Mouse (Mus musculus) small intestine, adult 2 months (tissue): ENCODE data around the gene Btnl2.

ENCODE experiments used
- CTCF ChIP-seq: fragments of 200-500 bp; IDR thresholded peaks from 2 replicates; pipeline ENCODE4 v1.5.1; 2012; ENCODE audit warnings: low read depth, mild to moderate bottlenecking, control low read depth, inconsistent platforms, low read length, moderate library complexity, mixed read lengths; ENCODE audit not compliant: insufficient replicate concordance, insufficient read length; ENCODE audit errors: extremely low read depth
- POLR2A ChIP-seq: fragments of 200-500 bp; IDR thresholded peaks from 2 replicates; pipeline ENCODE4 v1.6.1; 2012; ENCODE audit warnings: low read depth, mild to moderate bottlenecking, control low read depth, inconsistent platforms, low read length, moderate library complexity

DNA sequence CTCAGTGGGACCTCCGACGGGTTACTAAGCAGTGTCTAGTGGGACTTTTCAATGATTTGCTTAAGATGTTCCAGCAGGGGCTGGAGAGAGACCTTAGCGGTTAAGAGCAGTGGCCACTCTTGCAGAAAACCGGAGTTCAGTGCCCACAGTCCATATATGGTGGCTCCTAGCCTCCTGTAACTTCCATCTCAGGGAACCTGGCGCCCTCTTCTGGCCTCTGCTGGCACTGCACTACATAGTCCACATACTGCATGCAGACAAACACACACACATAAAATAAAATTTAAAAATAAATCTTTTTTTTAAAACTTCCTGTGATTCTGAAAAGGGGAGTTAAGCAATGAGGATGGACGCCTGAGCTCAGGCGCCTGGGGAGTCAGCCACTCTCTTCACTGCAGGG, 28.6 kb downstream of the Btnl2 start:
- peak; percentile 64; the same call in 1 of the 2 replicates for TF ChIP-seq CTCF
- no peak for TF ChIP-seq POLR2A
